ENCODE assay signal across 8 mouse cellular contexts in the genomic region with DNA sequence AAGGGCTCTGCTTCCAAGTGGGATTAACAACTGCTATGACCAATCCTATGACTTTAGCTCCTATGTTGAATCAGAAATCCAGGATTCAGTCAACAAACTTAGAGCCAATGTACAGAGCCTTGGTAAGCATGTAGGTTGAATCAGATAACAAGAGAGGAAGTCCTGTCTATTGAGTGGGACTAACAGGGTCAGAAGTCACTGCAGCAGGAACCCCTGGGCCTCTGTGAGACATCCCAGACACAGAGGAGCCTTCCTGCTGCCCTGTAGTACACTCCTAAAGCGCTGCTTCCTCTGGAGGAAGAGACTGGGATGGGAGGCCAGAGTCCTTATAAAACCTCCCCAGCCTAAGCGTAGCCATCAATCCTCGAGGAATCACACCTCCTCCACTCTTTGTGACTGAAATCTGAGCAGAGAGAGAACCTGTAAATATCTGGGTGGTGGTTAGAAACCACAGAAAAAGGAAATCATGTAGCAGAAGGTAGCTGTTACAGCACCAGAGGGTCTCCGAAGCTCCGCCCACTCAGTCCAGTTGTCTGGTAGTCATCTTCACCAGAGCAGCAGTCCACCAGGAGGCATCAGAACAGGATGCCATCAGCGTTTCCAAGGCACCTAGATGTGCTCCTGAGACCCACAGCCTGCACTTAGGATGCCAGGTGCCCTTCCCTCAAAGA. TPM values are rescaled to one million over a fixed set of nuclear protein-coding genes. Genes with fewer than 3 reads are reported as not detected.
DNase-seq lines count a peak whose midpoint lies in the region; ATAC-seq and TF ChIP-seq lines count a peak whose summit lies in the region.

No protein-coding gene starts in this region.

- peaks cover 65% of the 10 kb centered on the region for H3K4me1 ChIP-seq in brown adipose tissue, adult 24 weeks (ENCODE audit: control insufficient read depth, insufficient read depth, insufficient read length, low read length)
- peaks cover 37% of the 10 kb centered on the region for H3K4me1 ChIP-seq in kidney, embryonic 14.5 days (ENCODE audit: control insufficient read depth, insufficient read depth, low read length)
- H3K4me1 ChIP-seq in forebrain, embryonic 14.5 days (ENCODE audit: control insufficient read depth, insufficient read depth, low read length): peaks cover 7% of the 10 kb centered on the region

- no peak overlapping the region for H3K4me3 ChIP-seq in layer of hippocampus, adult 2 months
- no peak overlapping the region for H3K4me3 ChIP-seq in brown adipose tissue, adult 24 weeks (ENCODE audit: insufficient read depth, low read depth, low read length)
- H3K4me3 ChIP-seq in kidney, embryonic 14.5 days (ENCODE audit: low read length): no peak overlapping the region
- H3K4me3 ChIP-seq in forebrain, embryonic 14.5 days (ENCODE audit: low read depth, low read length): no peak overlapping the region

- H3K27me3 ChIP-seq in kidney, embryonic 14.5 days (ENCODE audit: control insufficient read depth, insufficient read depth, low read length): no peaks in the 10 kb centered on the region
- H3K27me3 ChIP-seq in forebrain, embryonic 14.5 days (replicated peaks; ENCODE audit: control insufficient read depth, insufficient read depth, low read length): no peaks in the 10 kb centered on the region

- H3K36me3 ChIP-seq in kidney, embryonic 14.5 days (ENCODE audit: control insufficient read depth, insufficient read depth, low read length): no peaks in the 10 kb centered on the region
- no peaks in the 10 kb centered on the region for H3K36me3 ChIP-seq in forebrain, embryonic 14.5 days (ENCODE audit: control insufficient read depth, insufficient read depth, low read length)

- no peaks in the 10 kb centered on the region for H3K9me3 ChIP-seq in kidney, embryonic 14.5 days (ENCODE audit: control insufficient read depth, low read length)
- no peaks in the 10 kb centered on the region for H3K9me3 ChIP-seq in forebrain, embryonic 14.5 days (replicated peaks; ENCODE audit: control insufficient read depth, low read length)

- WGBS in kidney, embryonic 14.5 days: 34% methylated on average over 6 of the region's 6 CpGs
- 84% methylated on average over 6 of the region's 6 CpGs for WGBS in forebrain, embryonic 14.5 days

- DNase-seq in layer of hippocampus, adult 2 months (ENCODE audit: low spot score in 2 of 2): no peak
- no peak for DNase-seq in layer of hippocampus, adult 9-10 months (ENCODE audit: low spot score)
- DNase-seq in forebrain, embryonic 14.5 days (ENCODE audit: low spot score): no peak
- DNase-seq in left cerebral cortex, adult 8-10 months (ENCODE audit: low spot score in 2 of 2): no peak

- ATAC-seq in kidney, embryonic 14.5 days (ENCODE audit: low FRiP score, low TSS enrichment): peak; percentile 28
- ATAC-seq in megakaryocyte progenitor cell, adult 5-6 weeks (replicated peaks; ENCODE audit: poor library complexity): 0 out of 2 replicates have a peak, but pooled peaks have one; percentile 14
- no peak for ATAC-seq in forebrain, embryonic 14.5 days
- ATAC-seq in erythroblast, adult 5-6 weeks (replicated peaks; ENCODE audit: low FRiP score, poor library complexity, severe bottlenecking): no peak

- peak overlapping the region; percentile 51 for H3K27ac ChIP-seq in layer of hippocampus, adult 2 months
- H3K27ac ChIP-seq in brown adipose tissue, adult 24 weeks (replicated peaks; ENCODE audit: low read depth, low read length): peak overlapping the region; percentile 99
- H3K27ac ChIP-seq in kidney, embryonic 14.5 days (ENCODE audit: low read depth, low read length): peak overlapping the region; percentile 73
- H3K27ac ChIP-seq in forebrain, embryonic 14.5 days (ENCODE audit: low read depth, low read length): no peak overlapping the region

- H3K9ac ChIP-seq in kidney, embryonic 14.5 days (ENCODE audit: low read depth, low read length): no peak overlapping the region
- H3K9ac ChIP-seq in forebrain, embryonic 14.5 days (ENCODE audit: low read length): no peak overlapping the region

- no peak; the same call in 1 of the 2 replicates for TF ChIP-seq CTCF in layer of hippocampus, adult 2 months (conservative IDR thresholded peaks at IDR 0.05)

- no peak overlapping the region for H3K4me2 ChIP-seq in kidney, embryonic 14.5 days (replicated peaks; ENCODE audit: low read depth, low read length)
- no peak overlapping the region for H3K4me2 ChIP-seq in forebrain, embryonic 14.5 days (ENCODE audit: low read length)

RNA-seq across cellular contexts. Expression of gene Cyth1, which starts 11.7 kb away (rescaled TPM):
- total RNA-seq in layer of hippocampus, adult 2 months (2021): 100 to 1,000 TPM; 101 to 108 TPM
- 37.2 and 41.9 TPM in 2 replicates for polyA plus RNA-seq in brown adipose tissue, adult 24 weeks (2012; ENCODE audit: insufficient read depth, insufficient read length, missing spikeins)
- 11.4 and 12.4 TPM in 2 replicates for polyA plus RNA-seq in kidney, embryonic 14.5 days (2014; fragmentation: Nextera tagmentation; extraction: Ambion mirVana)
- total RNA-seq in megakaryocyte progenitor cell, adult 5-6 weeks (2015): 12.3 and 15.1 TPM in 2 replicates
- 45.5 and 56.3 TPM in 2 replicates for total RNA-seq in megakaryocyte progenitor cell, adult 5-6 weeks (2017)
- 21.9 and 24.8 TPM in 2 replicates for polyA plus RNA-seq in forebrain, embryonic 14.5 days (2014; fragmentation: Nextera tagmentation; extraction: Ambion mirVana)
- total RNA-seq in erythroblast, adult 5-6 weeks (2015; ENCODE audit: low replicate concordance): 2.7 and 6.0 TPM in 2 replicates
- total RNA-seq in erythroblast, adult 5-6 weeks (2017; ENCODE audit: low replicate concordance): 3.6 and 14.4 TPM in 2 replicates
- 10 to 100 TPM; 62.7 to 77.3 (median 68.8) TPM for total RNA-seq in left cerebral cortex, adult 8-10 months (2022)

RNA-seq across cellular contexts. Expression of gene Usp36, which starts 53.4 kb away (rescaled TPM):
- 10 to 100 TPM; 26.5 to 28.5 TPM for total RNA-seq in layer of hippocampus, adult 2 months (2021)
- polyA plus RNA-seq in brown adipose tissue, adult 24 weeks (2012; ENCODE audit: insufficient read depth, insufficient read length, missing spikeins): 5.5 and 7.6 TPM in 2 replicates
- polyA plus RNA-seq in kidney, embryonic 14.5 days (2014; fragmentation: Nextera tagmentation; extraction: Ambion mirVana): 12.2 and 18.1 TPM in 2 replicates
- total RNA-seq in megakaryocyte progenitor cell, adult 5-6 weeks (2015): 19.1 and 23.7 TPM in 2 replicates
- 11.7 and 14.1 TPM in 2 replicates for total RNA-seq in megakaryocyte progenitor cell, adult 5-6 weeks (2017)
- polyA plus RNA-seq in forebrain, embryonic 14.5 days (2014; fragmentation: Nextera tagmentation; extraction: Ambion mirVana): 7.1 and 8.7 TPM in 2 replicates
- total RNA-seq in erythroblast, adult 5-6 weeks (2015; ENCODE audit: low replicate concordance): 2.1 and 4.6 TPM in 2 replicates
- total RNA-seq in erythroblast, adult 5-6 weeks (2017; ENCODE audit: low replicate concordance): 1.3 and 2.7 TPM in 2 replicates
- total RNA-seq in left cerebral cortex, adult 8-10 months (2022): 10 to 100 TPM; 29.6 to 33.3 (median 30.1) TPM

Comparison
In these comparisons a context has a peak if more than half of its experiments do, and no peak if none do; other contexts are left out.
1. ATAC-seq: peak in kidney, embryonic 14.5 days (single experiment) and megakaryocyte progenitor cell, adult 5-6 weeks (single experiment); none in forebrain, embryonic 14.5 days (single experiment) and erythroblast, adult 5-6 weeks (single experiment).